Mouse (Mus musculus): ENCODE results near the gene Aim2.

The Aim2 gene

GRCm38 (mm10) chr1:173391754-173392153 is 41.1 kb downstream of the Aim2 start:
- no peak for DNase-seq (ENCODE audit: low read depth)

GRCm38 (mm10) chr1:173398323-173398970 is 47.8 kb downstream of the Aim2 start:
- peak; percentile 84 for DNase-seq (ENCODE audit: low read depth)

- no peak for DNase-seq (ENCODE audit: low read depth)
These were observed 54.1 kb downstream of the Aim2 start for GRCm38 (mm10) chr1:173404696-173405309.

- no peak for DNase-seq (ENCODE audit: low read depth)
These were observed 58.4 kb downstream of the Aim2 start for GRCm38 (mm10) chr1:173409066-173409465.

- no peak for DNase-seq (ENCODE audit: low read depth)
These were observed 61.2 kb downstream of the Aim2 start for GRCm38 (mm10) chr1:173411863-173412262.

- DNase-seq (ENCODE audit: low read depth): no peak
These were observed 64.0 kb downstream of the Aim2 start for GRCm38 (mm10) chr1:173414631-173415030.

GRCm38 (mm10) chr1:173418516-173418915 is 67.8 kb downstream of the Aim2 start:
- no peak for DNase-seq (ENCODE audit: low read depth)

- no peak for DNase-seq (ENCODE audit: low read depth)
These were observed 68.4 kb downstream of the Aim2 start for GRCm38 (mm10) chr1:173418936-173419621.

GRCm38 (mm10) chr1:173420374-173420773 is 69.7 kb downstream of the Aim2 start:
- peak; percentile 68 for DNase-seq (ENCODE audit: low read depth)

GRCm38 (mm10) chr1:173426345-173426744 is 75.7 kb downstream of the Aim2 start:
- no peak for DNase-seq (ENCODE audit: low read depth)

GRCm38 (mm10) chr1:173427385-173427784 is 76.7 kb downstream of the Aim2 start:
- no peak for DNase-seq (ENCODE audit: low read depth)

- DNase-seq (ENCODE audit: low read depth): peak; percentile 68
These were observed 79.5 kb downstream of the Aim2 start for GRCm38 (mm10) chr1:173429995-173430699.

- peak; percentile 78 for DNase-seq (ENCODE audit: low read depth)
These were observed 81.7 kb downstream of the Aim2 start for GRCm38 (mm10) chr1:173432411-173432810.

- DNase-seq (ENCODE audit: low read depth): peak; percentile 74
These were observed 86.7 kb downstream of the Aim2 start for GRCm38 (mm10) chr1:173437161-173437953.

- peak; percentile 43 for DNase-seq (ENCODE audit: low read depth)
These were observed 90.0 kb downstream of the Aim2 start for GRCm38 (mm10) chr1:173440681-173441080.

- DNase-seq (ENCODE audit: low read depth): peak; percentile 78
These were observed 90.5 kb downstream of the Aim2 start for GRCm38 (mm10) chr1:173441210-173441609.

GRCm38 (mm10) chr1:173443061-173443460 is 92.4 kb downstream of the Aim2 start:
- DNase-seq (ENCODE audit: low read depth): no peak

- no peak for DNase-seq (ENCODE audit: low read depth)
These were observed 96.4 kb downstream of the Aim2 start for GRCm38 (mm10) chr1:173447067-173447466.

GRCm38 (mm10) chr1:173450621-173451020 is 99.9 kb downstream of the Aim2 start:
- no peak for DNase-seq (ENCODE audit: low read depth)

GRCm38 (mm10) chr1:173451665-173452064 is 101.0 kb downstream of the Aim2 start:
- DNase-seq (ENCODE audit: low read depth): peak; percentile 10

GRCm38 (mm10) chr1:173456139-173456754 is 105.6 kb downstream of the Aim2 start:
- DNase-seq (ENCODE audit: low read depth): peak; percentile 85
